Mouse (Mus musculus): ENCODE measurements around the gene Lrch3.
A peak's percentile ranks its signal among the peaks of the same experiment; 100 is the strongest.
"Not testable (repeated sequence)": the region's sequence is repeated elsewhere in the genome, so short reads cannot be mapped to it uniquely, and the experiment has no call there.

The Lrch3 gene

DNA sequence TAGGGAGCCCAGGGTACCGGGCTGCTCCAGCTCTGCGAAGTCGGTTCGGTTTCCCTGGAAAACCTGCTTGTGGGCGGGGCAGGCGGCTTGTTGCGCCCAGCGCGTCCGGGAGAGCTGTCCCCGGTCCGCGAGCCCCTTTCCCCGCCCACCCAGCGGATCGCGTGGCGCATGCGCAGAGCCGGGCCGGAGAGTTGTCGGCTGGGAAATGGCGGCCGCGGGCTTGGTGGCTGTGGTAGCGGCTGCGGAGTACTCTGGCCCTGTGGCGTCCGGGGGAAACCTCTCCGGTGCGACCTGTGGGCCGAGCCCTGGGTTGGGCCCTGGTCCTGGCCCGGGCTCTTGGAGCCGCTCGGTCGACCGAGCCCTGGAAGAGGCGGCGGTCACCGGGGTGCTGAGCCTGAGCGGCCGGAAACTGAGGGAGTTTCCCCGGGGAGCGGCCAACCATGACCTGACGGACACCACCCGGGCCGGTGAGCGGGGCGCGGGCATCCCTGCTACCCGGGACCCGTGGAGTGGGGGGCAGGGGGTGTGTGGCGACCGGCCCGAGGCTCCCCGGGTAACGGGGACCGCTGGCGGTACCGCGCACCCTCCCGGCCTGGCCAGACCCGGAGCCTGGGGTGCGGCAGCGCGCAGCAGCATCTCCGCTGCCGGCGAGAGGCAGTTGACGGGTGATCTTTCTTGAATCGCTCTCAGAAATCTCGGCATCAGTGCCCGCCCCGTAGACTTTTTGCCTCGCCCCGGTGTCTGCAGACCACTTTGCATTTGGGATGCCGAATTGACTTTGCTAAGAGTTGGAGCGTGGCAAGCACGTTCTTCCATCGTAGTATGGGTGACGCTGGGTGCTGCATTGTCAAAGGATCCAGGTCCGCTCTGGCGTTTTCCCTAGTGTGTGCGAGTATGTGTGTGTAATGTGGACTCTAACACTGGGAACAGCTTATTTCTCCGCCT, at the start of gene Lrch3:
TSS of gene Lrch3 (plus strand) at position 164 of the 945 bp plus-strand sequence.
- DNase-seq, result peak; percentile 96 to 97

- no peak for DNase-seq
These were observed 48.5 kb upstream of the Lrch3 start for GRCm38 (mm10) chr16:32865401-32865800.

DNA sequence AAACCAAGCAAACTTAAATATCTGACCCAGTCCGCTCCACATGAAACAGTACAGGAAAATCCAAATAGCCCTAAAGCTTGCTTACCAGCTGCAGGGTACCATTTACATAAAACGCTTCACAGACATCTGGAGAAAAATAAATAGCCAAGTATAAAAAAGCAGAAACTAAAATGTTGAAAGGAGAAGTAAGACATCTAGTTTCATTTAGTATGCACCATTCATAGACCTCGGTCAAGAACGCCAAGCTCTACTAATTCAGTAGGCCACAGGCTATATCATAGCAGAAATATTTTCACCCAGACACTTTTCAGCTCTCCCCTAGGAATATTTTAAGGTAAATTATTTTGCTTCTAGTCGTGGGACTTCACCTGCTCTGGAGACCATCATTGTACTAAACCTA, 47.2 kb upstream of the Lrch3 start:
- no peak for DNase-seq

- peak; percentile 88 to 95 for DNase-seq
These were observed 45.9 kb upstream of the Lrch3 start for GRCm38 (mm10) chr16:32867919-32868552.

- DNase-seq, result no peak
These were observed 43.7 kb upstream of the Lrch3 start for GRCm38 (mm10) chr16:32870231-32870630.

- DNase-seq, result no peak
These were observed 40.5 kb upstream of the Lrch3 start for GRCm38 (mm10) chr16:32873366-32873765.

GRCm38 (mm10) chr16:32875281-32875680, 38.6 kb upstream of the Lrch3 start:
- DNase-seq, result not testable (repeated sequence)

DNA sequence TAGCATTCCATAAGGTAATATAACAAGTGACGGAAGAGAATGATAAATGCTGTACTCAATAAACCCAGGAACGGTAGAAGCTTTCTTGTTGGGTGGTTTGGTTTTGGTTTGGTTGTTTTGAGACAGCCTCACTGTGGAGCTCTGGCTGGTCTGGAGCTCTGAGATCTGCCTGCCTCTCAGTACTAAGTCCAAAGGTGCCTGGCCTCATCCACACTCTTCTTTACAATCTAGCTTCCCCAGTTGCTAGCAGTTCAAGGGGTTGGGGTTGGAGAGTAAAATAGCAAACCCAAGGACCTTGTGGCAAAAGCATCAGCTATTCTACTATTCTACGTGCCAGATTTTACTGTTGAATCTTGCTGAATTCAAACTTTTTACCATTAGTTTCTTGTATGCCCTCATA, 38.1 kb upstream of the Lrch3 start:
- no peak for DNase-seq

GRCm38 (mm10) chr16:32876831-32877230, 37.1 kb upstream of the Lrch3 start:
- no peak for DNase-seq

GRCm38 (mm10) chr16:32877343-32878156, 36.4 kb upstream of the Lrch3 start, which contains the start of the genes Fyttd1 and Rubcn:
Fyttd1 (plus strand) TSS chr16:32877500.
Rubcn (minus strand) TSS chr16:32877766.
- peak; percentile 97 to 98 for DNase-seq

- DNase-seq, result peak in 1 of 2 experiments; percentile 16
These were observed 35.7 kb upstream of the Lrch3 start for GRCm38 (mm10) chr16:32878157-32878598.

DNA sequence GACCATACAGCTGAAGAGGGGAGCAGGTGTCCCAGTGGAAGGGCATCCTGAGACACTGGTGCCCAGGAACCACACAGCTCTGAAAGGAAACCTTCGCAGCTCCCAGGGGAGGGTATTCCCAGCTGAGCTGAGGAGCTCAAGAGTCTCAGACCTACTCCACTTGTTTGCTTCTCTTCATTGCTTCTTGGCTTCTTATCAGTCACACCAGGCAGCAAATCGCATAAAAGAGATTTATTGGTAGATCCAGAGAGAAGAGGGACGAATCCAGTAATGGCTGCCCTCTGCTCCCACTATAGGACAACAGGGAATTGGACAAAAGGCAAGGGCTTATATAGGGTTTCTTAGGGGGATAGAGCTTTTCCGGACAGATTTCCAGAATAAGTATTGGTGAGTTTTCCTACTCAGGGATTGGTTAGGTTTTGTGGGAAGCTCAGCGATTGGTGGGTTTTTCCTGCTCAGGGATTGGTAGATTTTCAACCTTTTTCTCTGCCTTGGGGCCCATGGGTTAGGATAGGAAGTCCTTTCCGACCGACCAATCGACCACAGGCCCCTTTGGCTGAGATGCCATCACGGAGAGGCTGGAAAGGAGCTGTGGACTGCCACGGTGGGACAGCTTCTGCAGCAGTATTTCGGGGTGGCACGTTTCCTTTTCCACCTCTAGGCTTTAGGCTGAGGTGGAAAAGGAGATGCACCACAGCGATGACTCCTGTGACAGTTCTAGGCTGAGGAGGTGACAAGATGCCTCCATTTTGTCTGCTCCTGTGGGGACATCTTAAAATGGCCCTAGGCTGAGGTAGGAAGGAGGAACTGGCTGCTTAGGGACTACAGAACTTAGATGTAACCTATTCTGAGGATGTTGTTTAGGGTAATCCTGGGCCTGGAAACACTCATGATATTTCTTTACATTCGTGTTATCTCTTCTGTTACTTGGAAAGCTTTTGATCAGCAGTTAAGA, 34.7 kb upstream of the Lrch3 start:
- no peak for DNase-seq

- DNase-seq, result peak in 1 of 2 experiments; percentile 20
These were observed 32.4 kb upstream of the Lrch3 start for GRCm38 (mm10) chr16:32881538-32881937.

GRCm38 (mm10) chr16:32887996-32888395, 25.9 kb upstream of the Lrch3 start:
- no peak for DNase-seq

DNA sequence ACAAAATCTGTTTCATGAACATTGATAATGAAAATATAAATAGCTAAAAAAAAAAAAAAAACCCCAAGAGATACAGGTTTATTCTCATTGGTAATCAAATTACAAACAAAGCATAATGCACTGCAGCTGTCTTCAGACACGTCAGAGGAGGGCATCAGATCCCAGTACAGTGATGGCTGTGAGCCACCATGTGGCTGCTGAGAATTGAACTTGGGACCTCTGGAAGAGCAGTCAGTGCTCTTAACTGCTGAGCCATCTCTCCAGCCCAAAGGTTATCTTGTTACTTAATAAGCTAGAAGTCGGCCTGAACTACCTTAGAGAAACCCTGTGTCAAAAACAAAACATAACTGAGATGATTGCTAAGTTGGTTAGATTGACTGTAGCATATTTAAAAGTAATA, 24.0 kb upstream of the Lrch3 start:
- DNase-seq, result no peak

DNA sequence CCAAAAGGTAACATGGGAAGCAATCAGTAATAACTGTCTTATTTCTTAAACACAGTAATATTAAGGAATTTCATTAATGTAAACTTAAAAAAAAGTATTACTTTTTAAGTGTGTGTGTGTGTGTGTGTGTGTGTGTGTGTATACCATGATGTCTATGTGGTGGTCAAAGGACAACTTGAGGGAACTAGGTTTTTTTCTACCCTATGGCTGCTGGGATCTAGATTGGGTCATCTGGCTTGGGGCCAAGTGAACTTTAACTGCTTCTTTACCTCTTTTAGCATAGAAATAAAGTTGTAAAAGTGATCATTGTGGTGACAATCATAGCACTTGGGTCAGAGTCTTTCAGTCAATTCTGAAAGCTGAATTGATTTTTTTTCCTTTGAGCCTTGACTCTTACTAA, 17.8 kb upstream of the Lrch3 start:
- no peak for DNase-seq

DNA sequence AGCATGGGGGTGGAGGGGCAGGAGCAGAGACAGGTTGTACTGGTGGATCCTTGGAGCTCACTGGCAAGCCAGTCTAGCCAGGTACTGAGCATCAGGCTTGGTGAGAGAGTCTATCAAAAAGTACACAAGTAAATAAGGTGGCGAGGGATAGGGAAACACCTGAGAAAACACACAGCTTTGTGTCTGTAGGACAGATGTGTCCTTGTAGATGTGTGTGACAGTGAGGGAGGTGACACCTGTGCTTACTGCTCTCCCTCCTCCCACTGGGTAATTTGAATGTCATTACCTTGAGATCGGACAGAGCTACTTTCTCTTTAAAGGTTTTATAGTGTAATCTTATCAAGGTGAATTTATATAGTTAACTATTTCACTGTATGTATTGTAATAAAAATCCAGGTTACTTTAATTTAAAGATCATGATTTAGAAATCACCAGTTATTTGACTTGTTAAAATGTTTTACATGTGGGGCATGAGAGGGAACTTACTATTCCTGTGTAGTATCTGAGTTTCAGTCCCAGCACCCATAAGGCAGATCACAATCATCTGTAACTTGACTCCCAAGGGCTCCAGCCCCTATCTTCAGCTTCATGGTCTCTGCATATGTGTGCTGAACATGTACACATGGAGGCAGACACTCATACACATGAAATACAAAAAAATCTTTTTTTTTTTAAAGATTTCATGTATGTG, 12.4 kb upstream of the Lrch3 start:
- no peak for DNase-seq

GRCm38 (mm10) chr16:32902051-32902428, 11.9 kb upstream of the Lrch3 start:
- no peak for DNase-seq

- peak; percentile 23 to 45 for DNase-seq
These were observed 7.7 kb upstream of the Lrch3 start for GRCm38 (mm10) chr16:32906186-32906585.

DNA sequence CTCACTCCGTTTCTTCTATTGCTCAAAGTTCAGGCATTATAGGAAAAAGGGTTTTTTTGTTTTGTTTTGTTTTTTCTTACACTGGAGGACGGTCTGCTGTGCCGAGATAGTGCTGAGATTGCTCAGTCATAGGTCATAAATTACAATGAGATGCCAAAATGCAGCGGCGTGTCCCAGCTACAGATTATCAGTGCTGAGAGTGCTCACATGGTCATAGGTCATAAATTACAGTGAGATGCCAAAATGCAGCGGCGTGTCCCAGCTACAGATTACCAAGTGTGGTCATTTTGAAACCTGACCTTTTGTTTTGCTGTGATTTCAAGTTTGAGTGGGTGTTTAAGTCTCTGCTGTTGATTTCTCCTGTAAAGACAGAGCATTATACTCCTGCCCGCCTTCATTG, 7.2 kb upstream of the Lrch3 start:
- DNase-seq, result no peak

DNA sequence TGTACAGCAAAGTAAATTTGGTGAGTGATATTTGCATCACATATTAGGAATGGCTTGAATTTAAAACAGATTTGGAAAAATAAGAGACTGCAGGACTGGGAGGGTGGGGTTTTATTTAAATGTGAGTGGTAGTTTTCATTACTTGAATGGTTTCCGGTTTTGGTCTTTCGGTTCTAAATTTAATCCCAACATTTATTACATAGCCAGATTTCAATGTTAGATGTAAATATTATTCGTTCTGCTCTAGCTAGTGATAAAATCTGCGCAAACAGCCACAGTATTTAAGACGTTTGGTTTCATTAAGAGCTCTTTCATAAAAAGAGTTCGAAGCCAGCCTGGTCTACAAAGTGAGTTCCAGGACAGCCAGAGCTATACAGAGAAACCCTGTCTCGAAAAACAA, 688 bp upstream of the Lrch3 start:
- no peak for DNase-seq

Data from cerebellum, adult 18-20 months (tissue).